ENCODE assay signal across 8 mouse cellular contexts in the genomic region with DNA sequence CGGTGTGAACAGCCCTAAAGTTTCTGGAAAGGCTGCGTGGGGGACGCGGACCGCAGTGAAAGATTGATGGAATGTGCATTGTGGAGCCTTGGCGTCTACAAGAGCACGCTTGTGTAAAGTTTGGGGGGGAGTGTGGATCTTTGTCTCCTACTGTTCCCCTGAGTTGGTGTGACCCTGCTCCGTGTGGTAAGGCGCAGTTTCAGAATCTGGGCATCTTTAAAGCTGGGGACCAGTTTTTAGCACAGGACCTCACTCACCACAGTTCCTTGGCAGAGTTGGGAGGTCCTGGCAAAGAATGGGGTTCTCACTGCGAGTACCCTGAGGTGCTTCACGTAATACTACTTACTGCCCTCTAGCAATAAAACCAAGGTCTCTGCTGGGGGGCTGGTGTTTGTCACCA. TPM values are rescaled to one million over a fixed set of nuclear protein-coding genes. Genes with fewer than 3 reads are reported as not detected.
DNase-seq lines count a peak whose midpoint lies in the region; ATAC-seq and TF ChIP-seq lines count a peak whose summit lies in the region.

No protein-coding gene starts in this region.

- no peak for TF ChIP-seq CTCF in lung, adult 2 months (IDR thresholded peaks at IDR 0.05; ENCODE audit: insufficient read depth, low read length)

- no peak for ATAC-seq in hindbrain, embryonic 16.5 days
- no peak for ATAC-seq in neural tube, embryonic 11.5 days (ENCODE audit: insufficient read depth, low FRiP score, low TSS enrichment)
- no peak for ATAC-seq in erythroid progenitor cell, adult 5-6 weeks (replicated peaks; ENCODE audit: low FRiP score, poor library complexity, severe bottlenecking)

- no peaks in the 10 kb centered on the region for H3K9me3 ChIP-seq in hindbrain, embryonic 16.5 days (ENCODE audit: control insufficient read depth, low read length)
- H3K9me3 ChIP-seq in neural tube, embryonic 11.5 days (ENCODE audit: control insufficient read depth, low read length): no peaks in the 10 kb centered on the region

- peak overlapping the region; percentile 89 for H3K4me2 ChIP-seq in hindbrain, embryonic 16.5 days (ENCODE audit: low read length)
- peak overlapping the region; percentile 80 for H3K4me2 ChIP-seq in neural tube, embryonic 11.5 days (ENCODE audit: low read depth)

- H3K9ac ChIP-seq in hindbrain, embryonic 16.5 days (ENCODE audit: low read depth, low read length): peak overlapping the region; percentile 89
- peak overlapping the region; percentile 95 for H3K9ac ChIP-seq in neural tube, embryonic 11.5 days (ENCODE audit: low read length)

- 3% methylated on average over 11 of the region's 11 CpGs for WGBS in lung, adult 2 months
- under 1% methylated on average over 11 of the region's 11 CpGs for WGBS in hindbrain, embryonic 16.5 days
- WGBS in neural tube, embryonic 11.5 days: 0% methylated on average over 11 of the region's 11 CpGs

- H3K4me1 ChIP-seq in lung, adult 2 months (ENCODE audit: control insufficient read depth, insufficient read depth, low read length): peaks cover 10% of the 10 kb centered on the region
- peaks cover 37% of the 10 kb centered on the region for H3K4me1 ChIP-seq in hindbrain, embryonic 16.5 days (ENCODE audit: control insufficient read depth, insufficient read depth, low read depth, low read length)
- peaks cover 33% of the 10 kb centered on the region for H3K4me1 ChIP-seq in neural tube, embryonic 11.5 days (ENCODE audit: control insufficient read depth, insufficient read depth, low read length)

- H3K27ac ChIP-seq in hindbrain, embryonic 16.5 days (ENCODE audit: low read depth, low read length): peak overlapping the region; percentile 95
- peak overlapping the region; percentile 93 for H3K27ac ChIP-seq in neural tube, embryonic 11.5 days (ENCODE audit: low read depth, low read length)

- H3K4me3 ChIP-seq in lung, adult 2 months (replicated peaks; ENCODE audit: extremely low read depth, low read depth, low read length): peak overlapping the region; percentile 96
- H3K4me3 ChIP-seq in hindbrain, embryonic 16.5 days (ENCODE audit: low read length): peak overlapping the region; percentile 83
- H3K4me3 ChIP-seq in neural tube, embryonic 11.5 days (ENCODE audit: low read depth, low read length): peak overlapping the region; percentile 93

- no peak for DNase-seq in lung, adult 2 months
- no peak for DNase-seq in lung, postnatal 4 days
- DNase-seq in cerebellum, postnatal 25 days: peak; percentile 44 to 54
- no peak for DNase-seq in neural tube, embryonic 11.5 days (ENCODE audit: low spot score)
- DNase-seq in adrenal gland, postnatal 4 days (ENCODE audit: low spot score in 2 of 2): no peak
- no peak for DNase-seq in lung, postnatal 10 days

- no peaks in the 10 kb centered on the region for H3K27me3 ChIP-seq in hindbrain, embryonic 16.5 days (replicated peaks; ENCODE audit: control insufficient read depth, insufficient read depth, low read length)
- no peaks in the 10 kb centered on the region for H3K27me3 ChIP-seq in neural tube, embryonic 11.5 days (ENCODE audit: control insufficient read depth, insufficient read depth, low read length)

- TF ChIP-seq POLR2A in lung, adult 2 months (IDR thresholded peaks at IDR 0.05; ENCODE audit: borderline replicate concordance, extremely low read depth, low read depth, low read length): no peak

- H3K36me3 ChIP-seq in hindbrain, embryonic 16.5 days (ENCODE audit: control insufficient read depth, insufficient read depth, low read length): no peaks in the 10 kb centered on the region
- H3K36me3 ChIP-seq in neural tube, embryonic 11.5 days (ENCODE audit: control insufficient read depth, insufficient read depth, low read length): no peaks in the 10 kb centered on the region

RNA-seq across cellular contexts. Expression of a gene that starts 1.0 kb away (rescaled TPM):
- polyA plus RNA-seq in lung, adult 2 months (2012; rRNA removed): 33.8 and 37.1 TPM in 2 replicates
- polyA plus RNA-seq in hindbrain, embryonic 16.5 days (2015; fragmentation: Nextera tagmentation; extraction: Ambion mirVana): 15.4 and 22.2 TPM in 2 replicates
- 99.9 and 108 TPM in 2 replicates for polyA plus RNA-seq in neural tube, embryonic 11.5 days (2014; fragmentation: Nextera tagmentation; extraction: Ambion mirVana)
- total RNA-seq in erythroid progenitor cell, adult 5-6 weeks (2015; ENCODE audit: low replicate concordance): 1.7 and 2.2 TPM in 2 replicates
- 3.3 and 3.8 TPM in 2 replicates for total RNA-seq in erythroid progenitor cell, adult 5-6 weeks (2017; ENCODE audit: low replicate concordance)
- total RNA-seq in adrenal gland, postnatal 4 days (2021): 10 to 100 TPM; 27.1 to 29.9 TPM

Comparison
In these comparisons a context has a peak if more than half of its experiments do, and no peak if none do; other contexts are left out.
1. DNase-seq: peak in cerebellum, postnatal 25 days (2 of 2); none in lung, adult 2 months (single experiment), lung, postnatal 4 days (0 of 2), neural tube, embryonic 11.5 days (single experiment), adrenal gland, postnatal 4 days (0 of 2) and lung, postnatal 10 days (single experiment).
2. Peak in every context shown above with its lines, with median percentiles within 50 percentile points of each other: H3K4me3 ChIP-seq.